Mouse (Mus musculus) thymus, postnatal 10 days (tissue): ENCODE measurements around the gene Zfp282.
A peak's percentile ranks its signal among the peaks of the same experiment; 100 is the strongest.

Experiments
- DNase-seq, 2 experiments: peaks; one replicate each; pipeline ENCODE4 v3.0.0; 2021; ENCODE audit warnings: low spot score in 2 of 2

Zfp282 gene

DNA sequence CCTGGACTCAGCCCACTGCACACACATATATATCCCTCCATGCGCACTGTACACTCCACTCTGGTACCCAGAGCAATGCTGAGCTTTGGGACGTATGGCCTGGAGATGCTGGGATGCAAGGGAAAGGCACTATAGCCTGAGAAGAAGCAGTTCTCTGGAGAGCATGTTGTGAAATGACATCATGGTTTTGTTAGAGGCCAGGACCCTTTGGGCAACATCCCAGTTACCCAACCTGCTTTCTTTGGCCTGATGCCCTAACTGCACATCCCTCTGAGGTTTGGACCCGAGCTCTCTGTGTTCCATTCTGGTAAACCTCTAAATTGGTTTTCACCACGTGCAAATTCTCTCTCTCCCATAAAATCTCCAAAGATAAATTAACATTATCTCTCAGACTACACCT lies 26.6 kb downstream of the Zfp282 start:
- DNase-seq = no peak

DNA sequence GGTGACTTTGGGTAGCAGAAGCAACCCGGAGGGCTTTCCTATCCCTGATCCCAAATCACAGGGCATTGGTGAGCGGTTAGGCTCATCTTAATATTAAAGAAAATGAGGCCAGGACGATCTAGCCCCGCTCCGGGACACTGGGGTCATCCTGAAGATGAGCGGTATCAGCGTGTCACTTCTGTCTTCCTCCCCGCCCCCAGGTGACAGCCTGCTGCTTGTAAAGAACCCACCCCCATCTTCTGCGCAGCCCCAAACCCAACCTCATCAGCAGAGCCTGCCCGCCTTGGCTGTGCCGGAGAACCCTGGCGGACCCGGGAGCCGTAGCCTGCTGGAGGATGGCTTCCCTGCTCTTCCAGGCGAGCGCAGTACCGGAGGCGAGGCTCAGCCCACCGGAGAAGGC lies 27.4 kb downstream of the Zfp282 start:
- no peak for DNase-seq

- DNase-seq = no peak
Observed at GRCm38 (mm10) chr6:47904917-47905695, 28.1 kb downstream of the Zfp282 start.

- DNase-seq = no peak
Observed at GRCm38 (mm10) chr6:47906326-47906725, 29.3 kb downstream of the Zfp282 start.

DNA sequence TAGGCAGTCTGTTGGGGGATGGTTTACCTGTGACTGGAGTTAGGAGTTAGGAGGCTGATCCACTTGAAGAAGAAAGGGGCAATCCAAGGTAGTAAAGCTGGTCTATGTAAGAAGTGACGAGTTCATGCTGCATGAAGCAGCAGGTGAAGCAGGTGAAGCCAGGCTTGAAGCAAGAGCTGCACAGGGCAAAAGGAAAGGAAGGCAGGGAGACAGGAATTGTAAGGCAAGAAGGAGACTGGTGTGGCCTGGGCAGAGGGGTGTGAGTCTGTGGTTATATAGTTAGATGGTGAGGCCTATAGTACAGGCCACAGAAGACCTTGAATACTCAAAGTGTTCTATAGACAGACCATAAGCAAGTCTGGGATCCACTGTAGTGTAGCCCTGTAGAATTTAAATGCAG lies 32.0 kb downstream of the Zfp282 start:
- DNase-seq = no peak

DNA sequence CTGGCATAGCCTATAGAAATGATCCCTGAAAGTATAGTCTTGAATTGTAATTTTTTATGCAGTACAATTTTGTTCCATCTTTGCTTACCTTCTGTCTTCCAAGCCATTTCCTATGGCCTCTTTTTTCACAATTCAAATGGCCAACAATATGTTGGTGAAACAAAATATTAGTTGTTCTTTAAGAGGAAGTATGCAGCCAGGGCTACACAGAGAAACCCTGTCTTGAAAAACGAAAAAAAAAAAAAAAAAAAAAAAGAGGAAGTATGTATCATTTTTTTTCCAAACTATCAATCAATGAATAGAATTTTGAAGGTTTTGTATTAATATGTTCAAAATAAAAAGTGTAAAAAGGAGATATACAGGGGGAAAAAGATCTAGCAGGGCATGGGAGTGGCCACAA lies 34.6 kb downstream of the Zfp282 start:
- DNase-seq = no peak

DNA sequence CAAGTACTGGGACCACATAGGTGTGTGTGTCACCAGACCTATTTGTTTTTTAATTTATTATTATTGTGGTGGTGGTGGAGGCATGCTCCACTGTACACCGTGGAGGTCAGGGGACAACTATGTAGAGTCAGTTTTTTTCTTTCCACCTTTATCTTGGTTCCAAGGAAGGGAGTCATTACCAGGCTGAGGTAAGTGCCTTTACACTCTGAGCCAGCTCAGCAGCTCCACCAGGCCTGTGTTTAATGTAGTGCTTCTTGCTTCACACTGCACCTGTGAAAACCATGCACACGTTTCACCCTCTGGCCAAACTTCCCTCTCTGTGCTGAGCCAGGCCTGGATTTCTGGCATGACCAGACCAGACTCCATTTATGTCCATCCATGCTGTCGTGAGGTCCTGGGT lies 36.0 kb downstream of the Zfp282 start:
- no peak for DNase-seq

- DNase-seq = no peak
Observed at GRCm38 (mm10) chr6:47917051-47917450, 40.0 kb downstream of the Zfp282 start.

DNA sequence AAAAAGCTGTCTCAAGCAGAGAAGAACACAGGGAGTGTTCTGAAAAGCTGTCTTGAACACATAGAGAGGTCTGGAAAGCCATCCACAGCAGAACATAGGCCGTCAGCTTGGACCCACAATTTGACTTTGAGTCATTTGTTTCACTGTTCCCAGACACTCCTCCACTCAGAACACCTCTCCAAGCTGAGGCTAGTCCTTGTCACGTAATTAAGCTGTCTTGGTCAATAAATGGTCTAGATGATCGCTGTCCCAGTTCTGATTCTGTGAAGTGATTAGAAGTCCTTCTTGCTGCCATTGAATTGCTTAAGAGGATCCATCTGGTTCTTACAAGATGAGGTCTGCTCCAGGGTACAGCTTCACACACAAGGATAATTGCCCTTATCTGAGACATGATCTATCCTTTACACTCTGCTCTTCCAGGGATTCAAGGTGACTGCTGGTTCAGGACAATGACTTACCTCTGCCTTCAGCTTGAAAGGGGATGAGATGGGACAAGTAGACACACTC lies 41.8 kb downstream of the Zfp282 start:
- DNase-seq = no peak

DNA sequence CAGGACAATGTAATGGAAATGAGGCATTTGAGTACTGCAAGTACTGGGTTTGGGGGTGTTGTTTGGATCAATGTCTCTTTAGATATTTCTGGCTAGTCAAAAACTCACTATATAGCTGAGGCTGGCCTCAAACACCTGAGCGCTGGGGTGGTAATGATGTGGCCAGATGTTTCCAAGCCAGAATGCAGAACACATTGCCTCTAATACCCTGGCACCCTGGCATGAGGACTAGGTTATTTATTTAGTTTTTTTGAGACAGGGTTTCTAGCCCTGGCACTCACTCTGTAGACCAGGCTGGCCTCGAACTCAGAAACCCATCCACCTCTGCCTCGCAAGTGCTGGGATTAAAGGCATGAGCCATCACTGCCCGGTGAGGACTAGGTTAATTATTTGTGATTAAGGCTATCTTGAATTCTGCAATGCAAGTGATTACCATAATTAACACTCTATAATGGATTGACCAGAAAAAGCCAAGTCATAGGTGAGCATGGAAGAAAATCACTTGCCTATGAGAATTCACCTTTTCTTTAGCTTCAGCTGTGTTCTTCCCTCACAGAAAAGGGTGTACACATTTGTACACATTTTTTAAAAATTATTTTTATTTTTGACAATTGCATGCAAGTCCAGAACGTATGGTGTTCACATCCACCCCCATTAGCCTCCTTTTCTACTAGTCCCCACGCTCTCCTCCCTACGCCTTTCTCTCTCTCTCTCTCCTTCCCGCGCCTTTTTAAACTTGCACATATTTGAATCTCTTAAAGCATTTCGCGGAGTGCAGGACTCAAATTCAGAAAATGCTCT lies 42.8 kb downstream of the Zfp282 start:
- no peak for DNase-seq

DNA sequence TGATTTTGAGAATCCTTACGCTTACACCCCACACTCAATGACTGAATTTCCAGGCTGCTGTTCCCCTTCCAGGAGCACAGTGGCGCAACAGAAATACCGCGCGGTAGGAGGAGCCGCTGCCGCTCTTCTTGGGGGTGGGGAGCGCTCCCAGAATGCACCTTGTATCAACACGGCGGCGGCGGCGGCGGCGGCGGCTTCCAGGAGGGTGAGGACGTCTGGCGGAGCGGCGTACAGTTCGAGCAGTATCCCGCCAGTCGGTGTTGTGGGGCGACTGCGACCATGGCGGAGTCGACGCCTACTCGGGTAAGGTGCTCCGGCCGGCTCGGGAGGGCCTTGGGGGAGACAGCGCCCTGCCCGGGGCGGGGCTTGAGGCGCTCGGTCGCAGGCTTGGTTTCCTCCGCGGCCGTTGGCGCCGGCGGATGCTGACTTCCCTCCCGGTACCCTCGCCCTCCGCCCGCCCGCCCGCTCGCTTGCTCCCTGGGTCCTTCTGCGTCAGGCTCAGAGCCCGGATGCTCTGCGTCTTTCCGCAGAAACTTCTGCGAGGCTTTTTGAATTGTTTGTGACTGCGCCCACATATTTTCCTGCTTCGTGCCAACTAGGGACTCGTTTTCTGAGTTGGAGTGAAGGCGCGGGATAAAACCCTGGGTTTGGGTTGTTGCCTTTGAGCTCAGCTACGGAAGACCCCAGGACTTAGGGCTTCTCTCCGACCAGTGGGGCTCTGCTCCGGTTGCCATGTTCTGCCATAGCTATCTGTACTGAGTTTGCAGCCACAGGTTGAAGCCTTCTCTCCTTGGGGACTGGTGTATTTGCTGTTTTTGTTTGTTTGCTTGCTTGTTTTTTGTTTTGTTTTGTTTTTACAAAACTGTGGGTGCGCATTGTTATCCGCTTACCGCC lies 43.7 kb downstream of the Zfp282 start, which contains the start of gene Zfp212:
Gene Zfp212, plus strand, starts transcription at position 30 of the 894 bp plus-strand sequence.
- DNase-seq = peak; percentile 79 to 87

GRCm38 (mm10) chr6:47942461-47942860 lies 65.5 kb downstream of the Zfp282 start:
- no peak for DNase-seq

DNA sequence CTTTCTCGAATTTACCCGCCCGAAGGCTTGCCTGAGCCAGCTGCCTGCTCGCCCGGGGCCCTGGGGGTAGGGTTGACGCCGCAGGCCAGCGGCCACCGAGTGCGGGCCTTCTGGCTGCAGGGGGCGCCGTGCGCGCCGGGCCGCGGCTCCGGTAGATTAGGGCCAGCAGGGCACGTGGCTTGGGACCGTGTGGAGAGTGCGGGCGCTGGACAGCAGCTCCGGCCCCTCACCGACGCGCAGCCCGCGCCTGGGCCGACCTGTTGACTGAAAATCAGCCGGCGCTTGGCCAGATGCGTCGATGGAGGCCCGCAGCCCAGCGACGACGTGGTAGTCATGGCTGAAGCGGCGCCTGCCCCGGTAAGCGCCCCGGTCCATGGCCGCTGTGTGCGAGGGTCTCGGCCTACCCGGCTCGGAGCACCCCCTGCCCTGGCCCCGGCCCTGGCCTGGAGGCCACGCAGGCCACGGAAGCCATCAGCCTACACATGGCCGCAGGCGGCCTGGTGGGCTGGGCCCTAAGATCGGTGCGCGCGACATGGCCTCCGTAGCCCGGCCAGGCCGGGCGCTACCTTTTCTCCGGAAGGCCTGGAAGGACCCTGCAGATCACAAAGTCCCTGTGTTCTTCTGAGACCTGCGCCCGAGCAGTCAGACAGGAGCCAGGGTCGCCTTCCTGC lies 66.2 kb downstream of the Zfp282 start:
- DNase-seq = peak; percentile 46 to 72

GRCm38 (mm10) chr6:47943721-47944120 lies 66.7 kb downstream of the Zfp282 start:
- DNase-seq = no peak

DNA sequence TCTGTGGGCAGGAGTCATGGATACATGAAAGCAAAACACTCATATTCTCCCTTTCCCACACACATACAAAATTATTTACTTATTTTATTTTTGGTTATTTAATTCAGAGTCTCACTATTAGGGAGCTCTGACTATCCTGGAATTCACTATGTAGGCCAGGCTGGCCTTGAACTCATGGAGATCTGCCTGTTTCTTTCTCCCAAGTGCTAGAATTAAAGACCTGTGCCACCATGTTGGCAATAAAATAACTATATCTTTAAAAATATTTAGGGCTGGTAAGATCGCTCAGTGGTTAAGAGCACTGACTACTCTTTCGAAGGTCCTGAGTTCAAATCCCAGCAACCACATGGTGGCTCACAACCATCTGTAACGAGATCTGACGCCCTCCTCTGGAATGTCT lies 70.4 kb downstream of the Zfp282 start:
- no peak for DNase-seq

- DNase-seq = peak; percentile 93 to 94
Observed at GRCm38 (mm10) chr6:47953191-47953726, 76.3 kb downstream of the Zfp282 start, which contains the start of gene Zfp956. Zfp956 (plus strand) TSS chr6:47953390.

GRCm38 (mm10) chr6:47954425-47954824 lies 77.4 kb downstream of the Zfp282 start:
- DNase-seq = no peak

DNA sequence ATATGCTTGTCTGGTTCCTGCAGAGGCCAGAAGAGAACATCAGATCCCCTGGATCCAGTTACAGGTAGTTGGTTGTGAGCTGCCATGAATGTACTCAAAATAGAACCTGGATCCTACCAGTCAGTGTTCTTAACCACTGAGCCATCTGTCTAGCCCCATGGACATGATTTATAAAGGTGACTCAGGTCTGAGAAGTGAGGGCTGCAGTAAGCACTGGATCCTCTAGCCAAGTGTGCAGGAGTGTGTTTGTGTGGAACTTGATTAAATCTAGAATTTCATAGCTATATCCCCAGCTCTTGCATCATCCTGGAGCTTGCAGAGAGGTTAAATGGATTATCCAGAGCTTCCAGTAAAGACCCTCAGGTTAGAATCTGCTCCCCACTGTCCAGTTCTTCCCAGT lies 80.8 kb downstream of the Zfp282 start:
- DNase-seq = no peak
